Mouse (Mus musculus) spleen, adult 2 months (tissue): ENCODE measurements around the gene Ilkap.

Experiments used
- CTCF ChIP-seq: fragments of 200-500 bp; IDR thresholded peaks from 2 replicates; pipeline ENCODE4 v1.5.1; 2011; ENCODE audit warnings: mild to moderate bottlenecking, inconsistent platforms; ENCODE audit not compliant: insufficient read depth, insufficient read length, insufficient replicate concordance; ENCODE audit errors: extremely low read depth
- POLR2A ChIP-seq: fragments of 200-500 bp; IDR thresholded peaks from 2 replicates; pipeline ENCODE4 v1.6.1; 2011; ENCODE audit warnings: low read depth, low read length, inconsistent platforms

DNA sequence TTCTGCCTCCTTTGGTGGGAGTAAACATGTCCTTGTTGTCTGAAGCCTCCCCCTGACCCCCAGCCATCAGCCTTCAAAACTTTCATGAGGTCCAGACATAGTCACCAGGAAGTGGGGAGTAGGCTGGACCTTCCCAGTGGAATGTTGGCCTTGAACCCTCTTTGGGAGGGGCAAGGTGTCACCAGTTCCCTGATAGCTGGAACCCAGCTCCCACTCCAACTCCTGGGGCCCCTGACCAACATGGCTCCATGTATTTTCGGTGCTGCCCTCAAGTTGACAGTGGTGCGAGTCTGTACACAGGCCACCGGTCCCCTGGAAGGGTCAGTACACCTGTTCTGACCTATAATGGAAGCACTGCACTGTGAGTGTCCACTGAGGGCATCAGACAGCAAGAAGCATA is 31.3 kb downstream of the Ilkap start:
- no peak for TF ChIP-seq CTCF
- TF ChIP-seq POLR2A, result no peak
